Mouse (Mus musculus) embryo, embryonic 10 days (tissue): ENCODE results near the gene Rps6kl1.
A peak's percentile ranks its signal among the peaks of the same experiment; 100 is the strongest.

Experiments used
- DNase-seq: peaks from one replicate; pipeline ENCODE4 v3.0.0-alpha.2; 2015; ENCODE audit warnings: low spot score

Gene Rps6kl1

GRCm38 (mm10) chr12:85141096-85141495, 10.0 kb downstream of the Rps6kl1 start:
- no peak for DNase-seq

GRCm38 (mm10) chr12:85140036-85140701, 10.9 kb downstream of the Rps6kl1 start:
- DNase-seq, result no peak

- DNase-seq, result no peak
Observed at GRCm38 (mm10) chr12:85136627-85137026, 14.4 kb downstream of the Rps6kl1 start.

- no peak for DNase-seq
Observed at GRCm38 (mm10) chr12:85135513-85136470, 15.3 kb downstream of the Rps6kl1 start.

GRCm38 (mm10) chr12:85134043-85134794, 16.8 kb downstream of the Rps6kl1 start:
- no peak for DNase-seq

- DNase-seq, result no peak
Observed at GRCm38 (mm10) chr12:85131361-85131760, 19.7 kb downstream of the Rps6kl1 start.

- no peak for DNase-seq
Observed at GRCm38 (mm10) chr12:85129426-85129978, 21.6 kb downstream of the Rps6kl1 start.

- no peak for DNase-seq
Observed at GRCm38 (mm10) chr12:85126986-85127603, 24.0 kb downstream of the Rps6kl1 start.

GRCm38 (mm10) chr12:85124751-85125150, 26.3 kb downstream of the Rps6kl1 start:
- DNase-seq, result no peak

GRCm38 (mm10) chr12:85123645-85124044, 27.4 kb downstream of the Rps6kl1 start:
- DNase-seq, result no peak

GRCm38 (mm10) chr12:85123108-85123530, 27.9 kb downstream of the Rps6kl1 start:
- no peak for DNase-seq

- no peak for DNase-seq
Observed at GRCm38 (mm10) chr12:85121806-85122459, 29.1 kb downstream of the Rps6kl1 start.

- DNase-seq, result no peak
Observed at GRCm38 (mm10) chr12:85115678-85116077, 35.4 kb downstream of the Rps6kl1 start.

- no peak for DNase-seq
Observed at GRCm38 (mm10) chr12:85113917-85114316, 37.1 kb downstream of the Rps6kl1 start.

GRCm38 (mm10) chr12:85113337-85113736, 37.7 kb downstream of the Rps6kl1 start:
- no peak for DNase-seq

- no peak for DNase-seq
Observed at GRCm38 (mm10) chr12:85112550-85113251, 38.4 kb downstream of the Rps6kl1 start.

- peak; percentile 94 for DNase-seq
Observed at GRCm38 (mm10) chr12:85110698-85111592, 40.1 kb downstream of the Rps6kl1 start, which contains the start of the genes Prox2 and Dlst. Prox2 (minus strand) TSS chr12:85110759. Dlst (plus strand) TSS chr12:85110833.

- DNase-seq, result no peak
Observed at GRCm38 (mm10) chr12:85110011-85110697, 40.9 kb downstream of the Rps6kl1 start.

- DNase-seq, result no peak
Observed at GRCm38 (mm10) chr12:85109426-85109825, 41.6 kb downstream of the Rps6kl1 start.
